Mouse (Mus musculus): ENCODE results near the gene Ccm2.

GRCm38 (mm10) chr11:6603224-6603623, 56.5 kb downstream of the Ccm2 start:
- TF ChIP-seq EP300 (IDR thresholded peaks at IDR 0.05; ENCODE audit: low read depth) (no peak), CTCF (IDR thresholded peaks at IDR 0.05; ENCODE audit: low read depth) (no peak)
